Mouse (Mus musculus): ENCODE measurements around the gene Nisch. TPM values are rescaled to one million over a fixed set of nuclear protein-coding genes. Genes with fewer than 3 reads are reported as not detected.

The Nisch gene
- polyA plus RNA-seq, 1 experiment from 2014 or later = 258 TPM

DNA sequence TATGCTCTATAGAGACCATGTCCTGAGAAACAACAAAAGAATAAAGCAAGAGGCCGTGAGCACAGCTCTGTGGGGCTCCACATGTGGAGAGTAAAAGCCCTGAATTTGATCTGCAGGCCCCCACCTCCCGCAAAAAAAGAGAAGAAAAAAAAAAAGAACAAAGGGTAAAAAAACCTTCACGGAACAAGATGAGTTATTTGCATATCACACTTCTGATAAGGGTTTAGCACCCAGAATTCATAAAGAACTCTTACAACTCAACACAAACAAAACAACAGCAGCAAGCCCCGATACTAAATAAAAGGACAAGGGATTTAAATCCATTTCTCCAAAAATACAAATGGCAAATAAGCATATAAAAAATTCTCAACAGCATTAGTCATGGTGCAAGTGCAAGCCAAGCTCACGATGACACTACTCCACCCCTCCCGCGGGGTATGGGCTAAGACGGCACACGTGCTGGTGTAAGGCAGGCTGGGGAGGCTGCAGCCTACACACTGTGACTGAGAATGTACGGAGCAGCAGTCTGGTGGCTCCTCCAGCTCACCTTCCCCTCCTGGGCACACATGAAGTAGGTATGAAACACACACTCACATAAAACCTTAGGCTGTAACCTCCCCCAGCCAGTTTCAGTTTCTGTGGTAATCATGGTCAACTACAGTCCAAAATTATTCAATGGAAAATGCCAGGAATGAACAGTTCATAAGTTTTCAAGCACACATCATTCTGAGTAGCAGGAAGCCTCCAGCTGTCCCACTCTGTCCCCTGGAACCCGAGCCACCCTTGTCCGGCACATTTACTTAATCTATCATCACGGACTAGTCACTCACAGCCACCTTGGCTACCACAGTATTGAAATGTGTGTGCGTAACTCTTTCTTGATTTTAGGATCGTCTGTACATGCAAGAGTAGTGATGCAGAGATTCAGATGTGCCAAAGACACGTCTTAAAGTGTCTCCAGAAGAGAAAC is 18.9 kb downstream of the Nisch start:
- Histone ChIP-seq H3K9me3 (ENCODE audit: control insufficient read depth, low read length) (no peaks in the 10 kb centered on the region), H3K4me3 (ENCODE audit: low read depth, low read length) (no peak overlapping the region), H3K4me2 (no peak overlapping the region), H3K27me3 (ENCODE audit: control insufficient read depth, insufficient read depth, low read length) (no peaks in the 10 kb centered on the region), H3K27ac (ENCODE audit: low read depth, low read length) (no peak overlapping the region), H3K36me3 (ENCODE audit: control insufficient read depth, insufficient read depth, low read length) (peaks cover 29% of the 10 kb centered on the region), H3K4me1 (ENCODE audit: control insufficient read depth, insufficient read depth, low read length) (no peaks in the 10 kb centered on the region; the same call in 1 of the 2 replicates), H3K9ac (ENCODE audit: low read length) (no peak overlapping the region)
- ATAC-seq (ENCODE audit: low FRiP score) (peak; percentile 65; the same call in 1 of the 2 replicates), DNase-seq (ENCODE audit: low spot score, missing footprints) (no peak)
- WGBS = 69% methylated on average over 16 of the region's 16 CpGs

DNA sequence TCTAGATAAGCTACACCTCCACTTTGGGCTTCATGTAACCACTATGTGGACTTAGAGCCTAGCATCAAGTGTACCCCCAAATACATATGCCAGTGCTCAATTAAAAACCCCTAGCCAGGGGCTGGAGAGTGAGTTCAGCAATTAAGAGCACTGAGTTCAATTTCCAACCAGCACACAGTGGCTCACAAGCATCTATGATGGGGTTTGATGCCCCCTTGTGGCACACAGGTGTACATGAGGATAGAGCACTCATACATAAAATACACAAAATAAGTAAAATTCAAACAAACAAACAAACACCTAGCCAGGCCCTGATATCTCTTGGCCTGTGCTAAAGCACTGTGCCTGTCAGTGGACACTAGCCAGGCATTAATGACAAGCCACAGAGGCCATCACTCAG is 20.8 kb downstream of the Nisch start:
- no peak overlapping the region for H3K4me2 ChIP-seq
- no peaks in the 10 kb centered on the region; the same call in 1 of the 2 replicates for H3K4me1 ChIP-seq (ENCODE audit: control insufficient read depth, insufficient read depth, low read length)
- H3K9me3 ChIP-seq (ENCODE audit: control insufficient read depth, low read length) = no peaks in the 10 kb centered on the region
- H3K4me3 ChIP-seq (ENCODE audit: low read depth, low read length) = no peak overlapping the region
- no peaks in the 10 kb centered on the region for H3K27me3 ChIP-seq (ENCODE audit: control insufficient read depth, insufficient read depth, low read length)
- ATAC-seq (ENCODE audit: low FRiP score) = no peak
- no peak for DNase-seq (ENCODE audit: low spot score, missing footprints)
- no peak overlapping the region for H3K27ac ChIP-seq (ENCODE audit: low read depth, low read length)
- peaks cover 35% of the 10 kb centered on the region for H3K36me3 ChIP-seq (ENCODE audit: control insufficient read depth, insufficient read depth, low read length)
- no peak overlapping the region for H3K9ac ChIP-seq (ENCODE audit: low read length)

DNA sequence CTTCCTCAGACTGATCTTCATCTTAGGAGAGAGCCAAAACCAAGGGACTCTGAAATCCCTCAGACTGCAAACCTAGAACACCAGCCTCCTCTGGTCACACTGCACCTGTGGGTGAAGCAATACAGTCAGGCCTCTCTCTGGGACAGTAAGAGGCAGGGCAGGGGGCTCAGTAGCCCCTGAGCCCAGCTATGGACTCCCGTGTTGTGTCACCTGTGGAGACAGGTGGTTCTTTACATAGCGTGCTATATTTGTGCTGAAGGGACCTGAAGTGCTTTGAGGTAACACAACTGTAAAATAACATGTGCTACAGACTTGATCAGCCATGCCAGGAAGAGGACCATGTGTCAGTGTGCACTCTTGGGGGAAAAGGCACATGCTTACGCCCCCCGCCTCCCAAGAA is 21.2 kb downstream of the Nisch start:
- H3K4me1 ChIP-seq (ENCODE audit: control insufficient read depth, insufficient read depth, low read length) = no peaks in the 10 kb centered on the region; the same call in 1 of the 2 replicates
- no peak for ATAC-seq (ENCODE audit: low FRiP score)
- H3K27ac ChIP-seq (ENCODE audit: low read depth, low read length) = no peak overlapping the region
- no peaks in the 10 kb centered on the region for H3K27me3 ChIP-seq (ENCODE audit: control insufficient read depth, insufficient read depth, low read length)
- peaks cover 39% of the 10 kb centered on the region for H3K36me3 ChIP-seq (ENCODE audit: control insufficient read depth, insufficient read depth, low read length)
- no peaks in the 10 kb centered on the region for H3K9me3 ChIP-seq (ENCODE audit: control insufficient read depth, low read length)
- no peak overlapping the region for H3K4me3 ChIP-seq (ENCODE audit: low read depth, low read length)
- WGBS = 95% methylated on average over 4 of the region's 4 CpGs
- no peak overlapping the region for H3K9ac ChIP-seq (ENCODE audit: low read length)
- no peak overlapping the region for H3K4me2 ChIP-seq
- no peak for DNase-seq (ENCODE audit: low spot score, missing footprints)

DNA sequence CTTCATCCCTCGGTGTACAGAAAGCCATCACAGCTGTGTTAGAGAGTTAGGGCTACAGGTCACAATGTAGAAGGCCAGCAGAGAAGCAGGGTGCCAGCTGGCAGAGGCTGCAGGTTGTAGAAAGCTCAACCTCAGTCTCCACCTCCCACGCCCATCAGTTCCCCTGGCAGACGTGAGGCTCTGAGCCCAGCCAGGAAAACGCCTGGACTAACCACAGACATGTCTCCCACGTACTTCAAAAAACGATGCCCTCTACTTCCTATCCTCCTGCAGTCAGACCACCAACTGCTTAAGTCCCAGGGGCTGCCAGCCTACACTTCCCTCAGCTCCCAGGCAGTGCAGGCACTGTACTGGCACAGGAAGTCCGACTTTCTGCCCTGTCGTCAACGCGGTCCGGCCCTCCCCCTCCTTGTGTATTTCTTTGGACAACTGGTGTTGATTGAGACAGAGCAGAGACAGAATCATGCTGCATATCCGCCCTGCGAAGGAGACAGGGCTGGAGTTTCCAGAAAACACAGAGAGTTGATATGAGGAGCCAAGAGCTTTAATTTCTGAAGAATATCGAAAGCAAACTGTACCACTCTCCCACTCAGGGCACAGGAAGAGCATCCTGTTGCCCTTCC is 21.7 kb downstream of the Nisch start:
- Histone ChIP-seq H3K36me3 (ENCODE audit: control insufficient read depth, insufficient read depth, low read length) (peaks cover 36% of the 10 kb centered on the region), H3K9me3 (ENCODE audit: control insufficient read depth, low read length) (no peaks in the 10 kb centered on the region), H3K27ac (ENCODE audit: low read depth, low read length) (no peak overlapping the region), H3K4me3 (ENCODE audit: low read depth, low read length) (no peak overlapping the region), H3K4me2 (no peak overlapping the region), H3K9ac (ENCODE audit: low read length) (no peak overlapping the region), H3K27me3 (ENCODE audit: control insufficient read depth, insufficient read depth, low read length) (no peaks in the 10 kb centered on the region), H3K4me1 (ENCODE audit: control insufficient read depth, insufficient read depth, low read length) (no peaks in the 10 kb centered on the region; the same call in 1 of the 2 replicates)
- ATAC-seq (ENCODE audit: low FRiP score) = no peak
- 92% methylated on average over 14 of the region's 14 CpGs for WGBS
- DNase-seq (ENCODE audit: low spot score, missing footprints) = no peak

DNA sequence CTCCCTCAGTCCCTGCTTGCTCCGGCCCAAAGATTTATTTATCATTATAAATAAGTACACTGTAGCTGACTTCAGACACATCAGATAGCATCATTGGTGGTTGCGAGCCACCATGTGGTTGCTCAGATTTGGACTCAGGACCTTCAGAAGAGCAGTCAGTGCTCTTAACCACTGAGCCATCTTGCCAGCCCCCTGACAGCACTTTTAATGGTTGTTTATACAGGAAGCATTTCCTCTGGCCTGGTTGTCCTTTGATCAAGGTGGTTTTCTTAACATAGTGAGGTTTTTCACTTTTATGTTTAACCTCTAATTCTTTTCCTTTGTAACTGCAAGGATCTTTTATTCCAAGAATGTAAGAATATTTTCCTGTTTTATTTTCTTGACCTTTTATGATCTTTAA is 22.3 kb downstream of the Nisch start:
- Histone ChIP-seq H3K4me3 (ENCODE audit: low read depth, low read length) (no peak overlapping the region), H3K27ac (ENCODE audit: low read depth, low read length) (no peak overlapping the region), H3K4me2 (no peak overlapping the region), H3K4me1 (ENCODE audit: control insufficient read depth, insufficient read depth, low read length) (peaks cover 3% of the 10 kb centered on the region), H3K9ac (ENCODE audit: low read length) (no peak overlapping the region), H3K27me3 (ENCODE audit: control insufficient read depth, insufficient read depth, low read length) (no peaks in the 10 kb centered on the region), H3K9me3 (ENCODE audit: control insufficient read depth, low read length) (no peaks in the 10 kb centered on the region), H3K36me3 (ENCODE audit: control insufficient read depth, insufficient read depth, low read length) (peaks cover 35% of the 10 kb centered on the region)
- 93% methylated on average over 2 of the region's 2 CpGs for WGBS
- DNase-seq (ENCODE audit: low spot score, missing footprints) = no peak
- ATAC-seq (ENCODE audit: low FRiP score) = no peak

DNA sequence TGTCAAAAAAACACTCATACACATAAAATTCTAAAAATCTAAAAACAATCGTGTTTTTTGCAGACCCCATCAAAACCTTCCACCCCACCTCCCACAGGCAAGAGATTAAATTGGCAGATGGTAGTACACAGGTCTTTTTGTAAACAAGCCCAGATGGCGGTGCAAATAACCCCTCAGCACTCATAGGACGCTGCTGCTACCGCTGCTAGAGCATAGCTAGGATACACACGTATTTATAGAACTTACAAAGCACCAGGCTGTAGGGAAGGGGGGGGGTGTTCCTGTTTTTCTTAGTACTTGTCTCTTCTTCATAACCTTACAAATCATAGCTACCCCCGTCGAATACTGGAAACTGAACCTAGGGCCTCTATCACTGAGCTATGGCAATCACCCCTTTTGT is 23.0 kb downstream of the Nisch start:
- 87% methylated on average over 7 of the region's 7 CpGs for WGBS
- Histone ChIP-seq H3K4me3 (ENCODE audit: low read depth, low read length) (no peak overlapping the region), H3K36me3 (ENCODE audit: control insufficient read depth, insufficient read depth, low read length) (peaks cover 38% of the 10 kb centered on the region), H3K4me1 (ENCODE audit: control insufficient read depth, insufficient read depth, low read length) (peaks cover 8% of the 10 kb centered on the region), H3K27me3 (ENCODE audit: control insufficient read depth, insufficient read depth, low read length) (no peaks in the 10 kb centered on the region), H3K4me2 (no peak overlapping the region), H3K9me3 (ENCODE audit: control insufficient read depth, low read length) (no peaks in the 10 kb centered on the region), H3K27ac (ENCODE audit: low read depth, low read length) (no peak overlapping the region), H3K9ac (ENCODE audit: low read length) (no peak overlapping the region)
- DNase-seq (ENCODE audit: low spot score, missing footprints) (no peak), ATAC-seq (ENCODE audit: low FRiP score) (no peak)

DNA sequence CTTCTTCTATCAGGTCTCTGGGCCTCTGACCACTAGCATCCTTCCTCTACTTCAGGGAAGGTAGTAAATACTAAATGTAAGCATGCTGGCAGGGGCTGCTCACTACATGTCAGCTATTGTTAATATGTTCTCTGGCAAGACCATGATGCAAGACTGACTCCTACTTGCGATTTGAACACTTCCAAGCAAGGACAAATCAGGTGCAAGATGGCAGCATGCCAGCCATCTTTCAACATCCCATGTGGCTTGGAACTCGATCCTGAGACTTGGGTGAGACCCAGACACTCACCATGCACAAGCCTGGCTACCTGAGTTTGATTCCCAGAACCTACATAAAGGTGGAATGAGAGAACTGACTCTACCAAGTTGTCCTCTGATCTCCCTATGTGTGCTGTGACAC is 24.8 kb downstream of the Nisch start:
- Histone ChIP-seq H3K9ac (ENCODE audit: low read length) (no peak overlapping the region), H3K9me3 (ENCODE audit: control insufficient read depth, low read length) (no peaks in the 10 kb centered on the region), H3K27ac (ENCODE audit: low read depth, low read length) (no peak overlapping the region), H3K4me2 (no peak overlapping the region), H3K27me3 (ENCODE audit: control insufficient read depth, insufficient read depth, low read length) (no peaks in the 10 kb centered on the region), H3K4me3 (ENCODE audit: low read depth, low read length) (no peak overlapping the region), H3K4me1 (ENCODE audit: control insufficient read depth, insufficient read depth, low read length) (peaks cover 11% of the 10 kb centered on the region), H3K36me3 (ENCODE audit: control insufficient read depth, insufficient read depth, low read length) (peaks cover 49% of the 10 kb centered on the region)
- DNase-seq (ENCODE audit: low spot score, missing footprints) (no peak), ATAC-seq (ENCODE audit: low FRiP score) (no peak)
- 94% methylated on average over 2 of the region's 2 CpGs for WGBS

DNA sequence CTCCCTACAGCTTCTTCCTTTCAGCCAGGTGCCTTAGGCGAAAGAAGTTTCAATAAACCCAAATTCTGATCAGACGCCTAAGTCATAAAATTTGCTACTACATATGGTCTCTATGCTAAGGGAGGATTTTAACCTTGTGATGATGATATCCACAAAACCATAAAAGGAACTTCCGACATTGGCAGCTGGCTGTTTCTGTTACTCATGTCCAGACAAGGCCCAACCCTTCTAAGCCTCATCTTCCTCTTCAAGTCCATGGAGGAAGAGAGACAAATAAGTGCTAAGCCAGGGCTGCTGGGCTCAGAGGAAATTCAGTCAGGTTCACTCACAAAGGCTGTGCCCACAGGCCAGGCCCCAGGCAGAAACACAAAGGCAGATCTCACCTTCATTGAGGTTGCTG is 27.4 kb downstream of the Nisch start:
- Histone ChIP-seq H3K9me3 (ENCODE audit: control insufficient read depth, low read length) (no peaks in the 10 kb centered on the region), H3K4me1 (ENCODE audit: control insufficient read depth, insufficient read depth, low read length) (peaks cover 11% of the 10 kb centered on the region), H3K4me3 (ENCODE audit: low read depth, low read length) (no peak overlapping the region), H3K4me2 (no peak overlapping the region), H3K9ac (ENCODE audit: low read length) (0 out of 2 replicates have a peak overlapping the region, but pooled peaks have one; percentile 7), H3K27ac (ENCODE audit: low read depth, low read length) (peak overlapping the region; percentile 32), H3K36me3 (ENCODE audit: control insufficient read depth, insufficient read depth, low read length) (peaks cover 54% of the 10 kb centered on the region), H3K27me3 (ENCODE audit: control insufficient read depth, insufficient read depth, low read length) (no peaks in the 10 kb centered on the region)
- ATAC-seq (ENCODE audit: low FRiP score) (no peak), DNase-seq (ENCODE audit: low spot score, missing footprints) (no peak)
- 92% methylated on average over 3 of the region's 3 CpGs for WGBS

DNA sequence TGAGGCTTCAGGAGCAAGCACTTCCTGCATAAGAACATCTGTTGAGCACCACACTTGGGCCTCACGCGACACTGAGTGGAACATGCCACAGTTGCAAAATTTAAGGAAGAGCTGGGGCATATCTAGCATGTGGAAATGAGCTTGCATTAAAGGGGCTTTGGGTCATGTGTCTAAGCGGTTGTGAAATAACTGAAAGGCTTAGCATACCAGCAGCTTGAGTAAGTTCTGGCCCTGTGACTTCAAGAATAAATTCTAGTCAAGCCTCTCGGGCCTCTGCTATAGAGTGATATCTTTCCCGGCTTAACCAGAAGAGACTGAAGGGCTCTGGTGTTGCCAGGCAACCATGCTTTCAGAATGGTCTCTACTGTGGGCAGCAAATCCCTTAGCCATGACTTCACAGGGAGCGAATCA is 28.0 kb downstream of the Nisch start:
- H3K4me2 ChIP-seq = no peak overlapping the region
- peaks cover 57% of the 10 kb centered on the region for H3K36me3 ChIP-seq (ENCODE audit: control insufficient read depth, insufficient read depth, low read length)
- DNase-seq (ENCODE audit: low spot score, missing footprints) (no peak), ATAC-seq (ENCODE audit: low FRiP score) (peak; percentile 81)
- H3K27ac ChIP-seq (ENCODE audit: low read depth, low read length) = peak overlapping the region; percentile 32; the same call in 1 of the 2 replicates
- peaks cover 11% of the 10 kb centered on the region for H3K4me1 ChIP-seq (ENCODE audit: control insufficient read depth, insufficient read depth, low read length)
- no peak overlapping the region for H3K9ac ChIP-seq (ENCODE audit: low read length)
- 49% methylated on average over 6 of the region's 6 CpGs for WGBS
- no peaks in the 10 kb centered on the region for H3K27me3 ChIP-seq (ENCODE audit: control insufficient read depth, insufficient read depth, low read length)
- H3K9me3 ChIP-seq (ENCODE audit: control insufficient read depth, low read length) = no peaks in the 10 kb centered on the region
- no peak overlapping the region for H3K4me3 ChIP-seq (ENCODE audit: low read depth, low read length)

All from midbrain, embryonic 11.5 days (tissue).